Mouse (Mus musculus) liver, embryonic 12.5 days (tissue): ENCODE data around the gene Dlg2. TPM values are rescaled to one million over a fixed set of nuclear protein-coding genes. Genes with fewer than 3 reads are reported as not detected.
A peak's percentile ranks its signal among the peaks of the same experiment; 100 is the strongest.

Experiments
- ATAC-seq: fragments of 200-750 bp; cut with Nextera tagmentation; 2 replicates; pipeline ENCODE4 v1.8.0; 2017; ENCODE audit warnings: moderate number of reproducible peaks, mild to moderate bottlenecking, moderate library complexity
- H3K27ac ChIP-seq: fragments of 300-500 bp; sonication (generic); 2 replicates; pipeline ENCODE4 v1.5.1; 2016; ENCODE audit warnings: mild to moderate bottlenecking
- H3K27me3 ChIP-seq: fragments of 300-500 bp; sonication (generic); replicated peaks from 2 replicates; pipeline ENCODE4 v1.6.1; 2016; ENCODE audit warnings: mild to moderate bottlenecking, moderate library complexity
- H3K36me3 ChIP-seq: fragments of 300-500 bp; sonication (generic); 2 replicates; pipeline ENCODE4 v1.6.1; 2016; ENCODE audit warnings: mild to moderate bottlenecking, moderate library complexity
- H3K4me1 ChIP-seq: fragments of 300-500 bp; sonication (generic); 2 replicates; pipeline ENCODE4 v1.6.1; 2016
- H3K4me2 ChIP-seq: fragments of 300-500 bp; sonication (generic); 2 replicates; pipeline ENCODE4 v1.6.1; 2016; ENCODE audit warnings: mild to moderate bottlenecking, moderate library complexity
- H3K4me3 ChIP-seq: fragments of 300-500 bp; sonication (generic); 2 replicates; pipeline ENCODE4 v1.5.1; 2016; ENCODE audit warnings: mild to moderate bottlenecking, moderate library complexity
- H3K9ac ChIP-seq: fragments of 300-500 bp; sonication (generic); 2 replicates; pipeline ENCODE4 v1.6.1; 2016; ENCODE audit warnings: mild to moderate bottlenecking, moderate library complexity
- H3K9me3 ChIP-seq: fragments of 300-500 bp; sonication (generic); replicated peaks from 2 replicates; pipeline ENCODE4 v1.6.1; 2016; ENCODE audit warnings: mild to moderate bottlenecking, moderate library complexity
- WGBS: fragments of 180-500 bp; shearing (Covaris S2); methylation state at CpG from one replicate; pipeline ENCODE4 v1.1.7; 2016; ENCODE audit not compliant: insufficient replicate concordance; 5-methylcytosine and 5-hydroxymethylcytosine counted together
- polyA plus RNA-seq: library from polyadenylated mRNA; unstranded; fragments of >200 nt; fragmentation: Nextera tagmentation; extraction: Ambion mirVana; gene quantifications from 2 replicates; pipeline ENCODE4 v1.2.1, GENCODE M21; 2016

Dlg2 gene
- polyA plus RNA-seq, 1 experiment from 2014 or later: 1.1 TPM

DNA sequence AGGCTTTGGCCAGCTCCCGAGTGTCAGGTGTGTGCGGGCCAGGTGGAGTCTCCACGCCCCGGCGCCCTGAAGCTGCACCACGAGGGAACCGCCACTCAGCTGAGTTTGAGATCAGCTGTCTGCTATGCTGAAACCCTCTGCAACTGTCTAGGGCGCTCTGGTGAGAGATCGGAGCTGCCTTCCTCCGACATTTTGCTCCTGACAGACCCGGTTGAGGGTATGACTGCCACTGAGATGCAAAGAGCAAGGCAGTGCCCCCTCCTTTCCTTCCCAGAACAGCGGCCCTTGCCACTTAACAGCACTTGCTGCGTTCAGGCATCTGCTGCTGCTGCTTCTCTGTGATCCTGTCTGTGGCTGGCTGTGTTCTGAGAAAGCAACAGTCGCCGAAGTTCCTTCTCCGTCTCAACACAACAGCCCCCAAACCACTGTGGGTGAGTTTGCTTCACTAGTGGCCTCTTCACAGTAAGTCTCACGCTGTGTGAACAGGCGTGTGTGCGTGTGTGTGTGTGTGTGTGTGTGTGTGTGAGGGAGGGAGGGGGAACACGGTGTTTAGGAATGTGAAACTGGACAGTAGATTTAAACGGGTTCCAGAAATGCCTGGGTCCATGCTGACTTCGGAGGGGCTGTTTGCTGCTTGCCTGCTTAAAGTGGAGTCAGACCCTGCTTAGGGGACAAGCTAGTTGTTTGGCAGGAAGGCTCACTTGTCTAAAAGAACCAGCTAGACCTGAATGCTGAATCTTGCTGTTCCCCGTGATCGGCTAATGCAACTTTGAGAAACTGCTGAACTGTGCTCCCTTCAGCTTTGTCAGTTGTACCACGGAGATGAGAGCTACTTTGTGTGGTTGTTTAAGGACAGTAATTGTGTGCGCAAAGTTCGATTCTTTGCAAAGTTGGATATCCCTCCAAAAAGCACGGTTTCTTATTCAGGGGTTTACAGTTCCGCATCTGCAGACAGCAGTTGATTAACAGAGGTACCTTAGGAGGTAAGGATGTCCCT is 1704.4 kb downstream of the Dlg2 start:
- Histone ChIP-seq H3K27me3 (peaks cover 30% of the 10 kb centered on the region), H3K4me1 (no peaks in the 10 kb centered on the region), H3K27ac (no peak overlapping the region), H3K9ac (no peak overlapping the region), H3K9me3 (no peaks in the 10 kb centered on the region), H3K36me3 (no peaks in the 10 kb centered on the region), H3K4me3 (peak overlapping the region; percentile 37), H3K4me2 (peak overlapping the region; percentile 52)
- no peak for ATAC-seq
- 22% methylated on average over 29 of the region's 29 CpGs for WGBS

DNA sequence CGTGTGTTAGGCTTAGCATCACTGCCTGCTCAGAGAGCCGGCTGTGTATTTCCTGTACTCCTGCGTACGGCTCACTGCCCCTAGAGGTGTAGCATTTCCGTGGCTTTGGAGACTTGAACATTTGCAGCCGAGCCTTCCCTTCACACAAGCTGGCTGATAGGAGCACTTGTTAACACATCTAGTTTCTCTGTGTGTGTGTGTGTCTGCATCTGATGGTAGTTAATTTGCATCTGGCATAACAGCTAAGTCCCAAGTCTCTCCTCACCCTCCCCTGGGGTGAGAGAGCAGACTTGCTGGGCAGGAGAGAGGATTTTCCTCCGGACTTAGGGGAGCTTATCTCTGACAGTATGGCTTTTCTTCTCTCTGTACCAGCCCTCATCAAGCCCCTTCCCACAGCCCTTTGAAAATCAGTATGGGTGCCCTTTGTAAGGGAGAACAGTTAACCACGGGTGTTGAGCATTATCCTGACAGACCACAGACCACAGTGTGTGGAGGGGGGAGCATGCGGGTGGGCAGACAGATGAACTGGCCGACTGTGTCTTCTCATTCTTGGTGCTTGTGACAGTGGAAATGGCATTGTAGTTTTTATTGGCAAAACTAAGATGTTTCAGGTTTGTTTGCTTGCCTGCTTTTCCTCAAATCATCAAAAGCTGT is 1705.6 kb downstream of the Dlg2 start:
- Histone ChIP-seq H3K36me3 (no peaks in the 10 kb centered on the region), H3K9me3 (no peaks in the 10 kb centered on the region), H3K4me2 (no peak overlapping the region), H3K9ac (no peak overlapping the region), H3K4me1 (no peaks in the 10 kb centered on the region), H3K27me3 (peaks cover 30% of the 10 kb centered on the region), H3K4me3 (no peak overlapping the region), H3K27ac (no peak overlapping the region)
- ATAC-seq: no peak
- 17% methylated on average over 10 of the region's 10 CpGs for WGBS

DNA sequence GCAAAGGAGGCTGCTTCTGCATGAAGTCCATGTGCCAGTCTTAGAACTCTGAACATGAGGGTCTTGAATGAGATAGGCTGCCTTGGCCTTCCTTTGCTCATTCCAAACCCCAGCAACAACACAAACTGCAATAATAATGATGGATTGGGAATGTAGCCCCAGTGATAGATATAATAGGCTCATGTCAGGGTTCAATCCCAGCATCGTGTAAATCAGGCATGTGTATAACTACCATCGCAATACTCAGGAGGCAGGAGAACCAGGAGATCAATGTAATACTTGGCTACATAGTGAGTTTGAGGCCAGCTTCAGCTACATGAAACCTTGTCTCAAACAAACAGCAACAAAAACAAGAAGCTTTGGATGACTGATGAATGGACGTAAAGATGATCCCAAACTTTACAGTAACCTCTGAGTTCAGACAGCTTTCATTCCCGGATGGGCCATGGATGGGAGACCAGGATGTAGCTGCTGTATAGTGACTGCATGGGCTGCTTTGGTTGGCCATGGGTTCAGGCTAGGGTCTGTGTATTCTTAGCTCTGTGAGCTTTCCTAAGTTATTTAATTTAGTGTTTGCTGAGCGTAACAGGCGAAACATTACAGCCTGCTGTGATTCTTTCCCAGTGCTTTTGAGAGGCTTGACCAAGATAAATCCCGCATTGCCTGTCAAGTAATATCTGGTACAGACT is 1708.0 kb downstream of the Dlg2 start:
- H3K4me3 ChIP-seq: no peak overlapping the region
- ATAC-seq: no peak
- WGBS: 72% methylated on average over 7 of the region's 7 CpGs
- H3K27me3 ChIP-seq: peaks cover 30% of the 10 kb centered on the region
- H3K4me2 ChIP-seq: no peak overlapping the region
- H3K9ac ChIP-seq: no peak overlapping the region
- H3K36me3 ChIP-seq: no peaks in the 10 kb centered on the region
- H3K27ac ChIP-seq: no peak overlapping the region
- H3K9me3 ChIP-seq: no peaks in the 10 kb centered on the region
- no peaks in the 10 kb centered on the region for H3K4me1 ChIP-seq

DNA sequence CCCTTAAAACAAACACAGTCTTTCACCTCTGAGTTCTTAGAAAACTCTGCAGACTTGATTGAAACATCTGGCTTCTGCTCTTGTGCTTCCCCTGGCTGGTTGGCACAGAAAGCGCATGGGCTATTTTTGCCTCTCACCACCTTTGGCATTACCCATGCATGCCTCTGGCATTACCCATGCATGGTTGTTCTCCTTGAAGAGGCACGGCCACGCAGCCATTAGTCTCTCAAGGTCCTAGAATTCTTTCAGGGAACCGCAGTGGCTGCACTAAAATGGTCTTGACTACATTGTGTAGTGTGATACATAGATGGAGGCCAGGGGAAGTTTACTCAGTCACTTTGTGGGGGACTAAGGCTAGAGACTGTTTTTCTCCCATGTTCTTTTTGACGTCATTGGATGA is 1709.9 kb downstream of the Dlg2 start:
- WGBS: 62% methylated on average over 5 of the region's 5 CpGs

DNA sequence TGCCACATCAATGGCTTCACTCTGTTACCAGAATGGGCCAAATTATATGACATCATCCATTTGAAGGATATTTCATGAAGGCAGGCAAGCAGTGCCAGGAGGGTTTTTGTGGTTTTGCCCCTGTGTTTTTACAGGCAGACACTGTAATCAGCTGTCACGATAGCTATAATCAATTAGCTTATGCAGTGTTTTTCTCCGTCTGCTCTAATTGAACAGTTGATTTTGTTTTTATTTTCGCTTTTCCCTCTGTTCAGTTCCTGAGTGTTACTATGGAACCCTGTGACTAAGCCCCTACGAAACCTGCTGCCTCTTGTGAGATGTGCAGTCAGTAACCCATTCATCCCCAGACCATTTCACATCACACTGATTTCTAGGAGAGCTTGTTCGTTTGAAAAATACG is 1712.7 kb downstream of the Dlg2 start:
- H3K27me3 ChIP-seq: no peaks in the 10 kb centered on the region
- 60% methylated on average over 6 of the region's 6 CpGs for WGBS
- no peak overlapping the region for H3K4me2 ChIP-seq
- no peaks in the 10 kb centered on the region for H3K9me3 ChIP-seq
- no peak overlapping the region for H3K27ac ChIP-seq
- H3K4me1 ChIP-seq: no peaks in the 10 kb centered on the region
- H3K36me3 ChIP-seq: no peaks in the 10 kb centered on the region
- H3K9ac ChIP-seq: no peak overlapping the region
- H3K4me3 ChIP-seq: no peak overlapping the region
- ATAC-seq: no peak

More for the DNA sequence above, 1709.9 kb downstream of the Dlg2 start:
- no peaks in the 10 kb centered on the region for H3K4me1 ChIP-seq
- H3K27ac ChIP-seq: no peak overlapping the region
- no peak for ATAC-seq
- no peak overlapping the region for H3K9ac ChIP-seq
- H3K36me3 ChIP-seq: no peaks in the 10 kb centered on the region
- H3K4me2 ChIP-seq: no peak overlapping the region
- no peaks in the 10 kb centered on the region for H3K9me3 ChIP-seq
- H3K4me3 ChIP-seq: no peak overlapping the region
- peaks cover 15% of the 10 kb centered on the region; the same call in 1 of the 2 replicates for H3K27me3 ChIP-seq

DNA sequence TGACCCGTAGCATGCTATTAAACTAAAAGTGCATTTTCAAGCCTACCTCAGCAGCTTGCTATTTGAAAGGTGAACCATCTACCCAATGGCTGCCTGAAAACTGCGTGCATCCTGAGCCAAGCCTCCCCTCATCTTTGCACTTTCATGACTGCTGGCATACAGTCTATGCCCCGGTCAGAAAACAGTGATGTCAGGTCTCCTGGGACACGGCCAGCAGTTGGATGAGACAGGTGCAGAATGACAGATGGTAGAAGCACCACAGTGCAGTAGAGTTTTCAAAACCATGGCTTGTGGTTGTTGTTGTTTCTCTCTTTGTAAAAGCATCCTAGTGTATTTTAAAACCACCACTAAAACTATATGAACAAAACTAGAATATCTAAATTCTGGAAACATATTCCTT is 1719.5 kb downstream of the Dlg2 start:
- no peak overlapping the region for H3K9ac ChIP-seq
- no peak overlapping the region for H3K27ac ChIP-seq
- no peak for ATAC-seq
- no peak overlapping the region for H3K4me2 ChIP-seq
- H3K4me3 ChIP-seq: no peak overlapping the region
- H3K27me3 ChIP-seq: no peaks in the 10 kb centered on the region
- no peaks in the 10 kb centered on the region for H3K36me3 ChIP-seq
- H3K4me1 ChIP-seq: no peaks in the 10 kb centered on the region
- WGBS: 62% methylated on average over 4 of the region's 4 CpGs
- no peaks in the 10 kb centered on the region for H3K9me3 ChIP-seq

DNA sequence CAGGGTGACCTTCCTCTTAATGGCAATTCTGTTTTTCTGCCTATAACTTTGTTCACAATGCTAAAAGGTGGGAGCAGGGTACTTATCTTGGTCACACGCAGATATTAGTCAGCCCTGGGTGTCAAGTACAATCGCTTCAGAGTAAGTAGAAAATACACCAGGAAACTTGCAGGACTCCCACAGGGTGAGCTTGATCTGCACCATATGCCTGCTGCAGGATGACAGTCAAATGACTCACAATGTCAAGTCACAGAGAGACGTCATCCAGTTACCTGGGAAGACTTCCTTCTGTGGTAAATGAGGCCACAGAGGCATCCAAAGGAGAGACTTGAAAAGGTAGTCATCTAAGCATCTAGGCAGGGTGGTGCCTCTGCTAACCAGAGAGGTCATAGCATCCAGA is 1721.1 kb downstream of the Dlg2 start:
- H3K9me3 ChIP-seq: no peaks in the 10 kb centered on the region
- H3K4me3 ChIP-seq: no peak overlapping the region
- H3K9ac ChIP-seq: no peak overlapping the region
- H3K4me2 ChIP-seq: no peak overlapping the region
- ATAC-seq: no peak
- H3K27me3 ChIP-seq: no peaks in the 10 kb centered on the region
- H3K27ac ChIP-seq: no peak overlapping the region
- WGBS: 63% methylated on average over 3 of the region's 3 CpGs
- H3K4me1 ChIP-seq: no peaks in the 10 kb centered on the region
- H3K36me3 ChIP-seq: no peaks in the 10 kb centered on the region

DNA sequence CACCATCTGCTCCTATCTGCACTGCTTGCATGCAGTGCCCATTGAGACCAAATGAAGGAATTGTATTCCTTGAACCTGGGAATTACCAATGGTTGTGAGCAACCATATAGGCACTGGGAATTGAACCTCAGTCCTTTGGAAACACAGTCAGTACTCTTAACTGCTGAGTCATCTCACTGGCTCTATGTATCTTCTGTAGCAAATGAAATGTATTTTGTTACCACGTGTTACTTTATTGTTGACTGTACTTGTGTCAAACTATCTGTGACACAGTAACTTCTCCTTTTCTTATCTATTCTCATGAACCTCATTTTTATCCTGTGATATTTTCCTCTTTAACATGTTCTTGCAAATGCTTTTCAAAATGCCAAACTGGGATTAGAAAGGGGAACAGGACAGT is 1722.7 kb downstream of the Dlg2 start:
- Histone ChIP-seq H3K9me3 (no peaks in the 10 kb centered on the region), H3K4me1 (no peaks in the 10 kb centered on the region), H3K4me2 (no peak overlapping the region), H3K27ac (no peak overlapping the region), H3K4me3 (no peak overlapping the region), H3K27me3 (no peaks in the 10 kb centered on the region), H3K36me3 (no peaks in the 10 kb centered on the region), H3K9ac (no peak overlapping the region)
- WGBS: 26% methylated on average over 1 of the region's 1 CpGs
- ATAC-seq: no peak

DNA sequence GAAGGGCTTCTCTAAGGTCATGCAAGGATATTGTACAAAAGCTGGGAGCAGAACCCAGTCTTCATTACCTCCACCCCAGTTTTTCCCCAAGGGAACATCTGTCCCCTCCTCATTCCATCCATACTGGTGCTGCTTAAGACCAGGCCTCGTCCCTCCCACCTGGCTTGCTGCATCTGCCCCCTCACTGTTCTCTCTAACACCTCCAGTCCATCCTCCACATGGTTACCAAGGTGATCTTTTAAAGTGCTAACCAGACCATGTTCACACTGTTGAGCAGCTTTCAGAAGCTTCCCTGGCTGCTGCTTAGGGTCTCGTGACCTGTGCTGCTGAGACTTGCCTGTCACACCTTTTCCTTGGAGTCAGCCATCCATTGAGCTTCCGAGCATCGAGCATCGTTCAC is 1734.2 kb downstream of the Dlg2 start:
- H3K27ac ChIP-seq: no peak overlapping the region
- ATAC-seq: no peak
- H3K9me3 ChIP-seq: no peaks in the 10 kb centered on the region
- H3K36me3 ChIP-seq: no peaks in the 10 kb centered on the region
- H3K27me3 ChIP-seq: no peaks in the 10 kb centered on the region
- 63% methylated on average over 5 of the region's 5 CpGs for WGBS
- no peak overlapping the region for H3K4me2 ChIP-seq
- no peaks in the 10 kb centered on the region for H3K4me1 ChIP-seq
- no peak overlapping the region for H3K4me3 ChIP-seq
- H3K9ac ChIP-seq: no peak overlapping the region

DNA sequence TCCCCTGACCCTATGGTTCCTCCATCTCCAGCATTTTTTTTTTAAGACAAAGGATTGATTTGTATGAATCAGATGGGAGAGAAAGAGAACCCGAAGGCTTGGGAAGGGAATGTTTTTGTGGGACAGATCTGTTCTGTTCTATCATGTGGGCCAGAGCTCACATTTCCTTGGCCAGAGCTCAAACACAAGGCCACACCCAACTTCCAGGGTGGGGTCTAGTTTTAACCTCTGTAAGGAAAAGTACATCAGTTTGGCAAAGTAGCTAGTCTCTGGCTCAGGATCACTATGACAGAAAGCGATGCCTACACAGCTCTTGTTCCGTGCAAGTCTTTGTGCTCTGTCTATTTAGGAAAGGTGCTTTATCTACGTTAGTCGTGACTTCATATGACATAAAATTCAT is 1737.3 kb downstream of the Dlg2 start:
- Histone ChIP-seq H3K27me3 (no peaks in the 10 kb centered on the region), H3K4me3 (no peak overlapping the region), H3K27ac (no peak overlapping the region), H3K9ac (no peak overlapping the region), H3K36me3 (no peaks in the 10 kb centered on the region), H3K4me2 (no peak overlapping the region), H3K9me3 (no peaks in the 10 kb centered on the region), H3K4me1 (no peaks in the 10 kb centered on the region)
- ATAC-seq: no peak
- WGBS: 80% methylated on average over 5 of the region's 5 CpGs

DNA sequence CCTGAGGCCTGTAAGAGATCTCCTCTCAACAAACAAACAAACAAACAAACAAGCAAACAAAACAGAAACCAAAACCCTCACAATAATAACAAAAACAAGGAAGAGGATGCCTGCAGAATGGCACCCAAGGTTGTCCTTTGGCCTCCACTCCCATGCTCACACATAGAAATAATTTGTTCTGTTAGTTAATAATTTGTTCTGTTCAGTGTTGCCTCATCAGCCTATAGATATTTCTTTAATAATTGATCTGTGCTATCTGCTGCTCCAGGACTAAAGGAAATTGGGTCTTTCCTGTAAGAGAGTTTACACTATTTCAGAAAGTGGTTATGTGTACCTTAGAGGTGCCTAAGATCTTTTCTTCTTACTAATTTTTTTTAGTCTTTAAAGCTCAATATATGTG is 1741.7 kb downstream of the Dlg2 start:
- no peak overlapping the region for H3K27ac ChIP-seq
- ATAC-seq: no peak
- no peaks in the 10 kb centered on the region for H3K4me1 ChIP-seq
- H3K4me3 ChIP-seq: no peak overlapping the region
- H3K9ac ChIP-seq: no peak overlapping the region
- H3K27me3 ChIP-seq: no peaks in the 10 kb centered on the region
- H3K9me3 ChIP-seq: no peaks in the 10 kb centered on the region
- no peaks in the 10 kb centered on the region for H3K36me3 ChIP-seq
- H3K4me2 ChIP-seq: no peak overlapping the region

DNA sequence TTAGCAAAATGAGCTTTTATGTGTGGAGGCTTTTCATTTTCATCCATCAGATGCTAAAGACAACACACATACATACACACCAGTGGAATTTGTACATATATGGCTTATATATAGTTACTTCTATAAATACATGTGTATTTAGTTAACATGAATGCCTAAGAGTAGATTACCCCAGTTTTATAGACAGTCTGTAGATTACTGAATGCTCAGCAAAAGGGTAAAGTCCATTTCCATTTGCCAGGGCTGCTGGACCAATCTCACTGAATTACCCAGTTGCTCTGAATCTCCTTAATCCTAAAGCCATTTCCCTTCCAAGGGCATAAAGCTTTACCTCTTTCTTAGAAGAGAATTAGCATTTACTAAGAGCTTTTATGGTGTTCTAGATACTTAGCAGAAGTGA is 1744.1 kb downstream of the Dlg2 start:
- no peak overlapping the region for H3K4me3 ChIP-seq
- no peak overlapping the region for H3K4me2 ChIP-seq
- no peak for ATAC-seq
- no peak overlapping the region for H3K9ac ChIP-seq
- no peaks in the 10 kb centered on the region for H3K27me3 ChIP-seq
- no peaks in the 10 kb centered on the region for H3K9me3 ChIP-seq
- no peaks in the 10 kb centered on the region for H3K36me3 ChIP-seq
- no peaks in the 10 kb centered on the region for H3K4me1 ChIP-seq
- no peak overlapping the region for H3K27ac ChIP-seq
